Mouse (Mus musculus) erythroblast, embryonic 14.5 days (primary cell): ENCODE data around the gene Gucd1. TPM values are rescaled to one million over a fixed set of nuclear protein-coding genes. Genes with fewer than 3 reads are reported as not detected.
"Not testable (repeated sequence)": the region's sequence is repeated elsewhere in the genome, so short reads cannot be mapped to it uniquely, and the experiment has no call there.

Experiments
- H3K27me3 ChIP-seq: 2 replicates; pipeline ENCODE4 v1.6.1; 2012; ENCODE audit warnings: inconsistent platforms; ENCODE audit not compliant: control insufficient read depth
- H3K36me3 ChIP-seq: 2 replicates; pipeline ENCODE4 v1.6.1; 2012; ENCODE audit warnings: mild to moderate bottlenecking, inconsistent platforms; ENCODE audit not compliant: control insufficient read depth
- H3K4me1 ChIP-seq: 2 replicates; pipeline ENCODE4 v1.6.1; 2012; ENCODE audit warnings: inconsistent platforms; ENCODE audit not compliant: control insufficient read depth
- H3K4me3 ChIP-seq: replicated peaks from 2 replicates; pipeline ENCODE3; 2012; ENCODE audit warnings: moderate library complexity, mild to moderate bottlenecking, inconsistent platforms
- H3K9me3 ChIP-seq: 2 replicates; pipeline ENCODE4 v1.6.1; 2012; ENCODE audit warnings: low read length, inconsistent platforms, mixed read lengths; ENCODE audit not compliant: control insufficient read depth
- GATA1 ChIP-seq: IDR thresholded peaks from 2 replicates; pipeline ENCODE4 v1.6.1; 2012; ENCODE audit warnings: low read length, inconsistent platforms, mixed read lengths
- TAL1 ChIP-seq: IDR thresholded peaks from 3 replicates; pipeline ENCODE4 v1.6.1; 2012; ENCODE audit warnings: low read length, inconsistent platforms, mixed read lengths
- polyA plus RNA-seq: library from polyadenylated mRNA; stranded (reverse); fragments of >175 nt; gene quantifications from 2 replicates; pipeline ENCODE4 v1.2.3, GENCODE M21; 2012

Gucd1 gene
- polyA plus RNA-seq, 1 experiment, result 14.0 TPM

GRCm38 (mm10) chr10:75465781-75466550 is 51.8 kb downstream of the Gucd1 start:
- no peak for TF ChIP-seq GATA1
- no peak for TF ChIP-seq TAL1
- no peaks in the 10 kb centered on the region for H3K4me1 ChIP-seq
- H3K9me3 ChIP-seq, result no peaks in the 10 kb centered on the region
- no peak overlapping the region for H3K4me3 ChIP-seq
- no peaks in the 10 kb centered on the region for H3K36me3 ChIP-seq
- no peaks in the 10 kb centered on the region for H3K27me3 ChIP-seq

- no peaks in the 10 kb centered on the region for H3K9me3 ChIP-seq
- H3K27me3 ChIP-seq, result no peaks in the 10 kb centered on the region
- no peak overlapping the region for H3K4me3 ChIP-seq
- no peak for TF ChIP-seq GATA1
- no peak for TF ChIP-seq TAL1
- H3K36me3 ChIP-seq, result no peaks in the 10 kb centered on the region
- H3K4me1 ChIP-seq, result no peaks in the 10 kb centered on the region
These were observed 55.0 kb downstream of the Gucd1 start for GRCm38 (mm10) chr10:75462728-75463127.

GRCm38 (mm10) chr10:75458329-75458728 is 59.4 kb downstream of the Gucd1 start:
- TF ChIP-seq TAL1 (no peak), GATA1 (no peak)
- no peaks in the 10 kb centered on the region for H3K9me3 ChIP-seq
- no peak overlapping the region for H3K4me3 ChIP-seq
- H3K4me1 ChIP-seq, result no peaks in the 10 kb centered on the region
- no peaks in the 10 kb centered on the region for H3K27me3 ChIP-seq
- H3K36me3 ChIP-seq, result no peaks in the 10 kb centered on the region

GRCm38 (mm10) chr10:75457852-75458251 is 59.9 kb downstream of the Gucd1 start:
- H3K4me3 ChIP-seq, result no peak overlapping the region
- no peaks in the 10 kb centered on the region for H3K4me1 ChIP-seq
- TF ChIP-seq GATA1, result no peak
- TF ChIP-seq TAL1, result no peak
- no peaks in the 10 kb centered on the region for H3K27me3 ChIP-seq
- no peaks in the 10 kb centered on the region for H3K9me3 ChIP-seq
- H3K36me3 ChIP-seq, result no peaks in the 10 kb centered on the region

GRCm38 (mm10) chr10:75456061-75456831 is 61.5 kb downstream of the Gucd1 start:
- H3K4me1 ChIP-seq, H3K9me3 ChIP-seq: not testable (repeated sequence)

GRCm38 (mm10) chr10:75451036-75451786 is 66.6 kb downstream of the Gucd1 start:
- no peaks in the 10 kb centered on the region for H3K9me3 ChIP-seq
- H3K36me3 ChIP-seq, result no peaks in the 10 kb centered on the region
- no peaks in the 10 kb centered on the region for H3K4me1 ChIP-seq
- no peak overlapping the region for H3K4me3 ChIP-seq
- TF ChIP-seq TAL1, result no peak
- no peak for TF ChIP-seq GATA1
- peaks cover 6% of the 10 kb centered on the region for H3K27me3 ChIP-seq

More at GRCm38 (mm10) chr10:75456061-75456831, 61.5 kb downstream of the Gucd1 start:
- H3K36me3 ChIP-seq, H3K27me3 ChIP-seq, H3K4me3 ChIP-seq: not testable (repeated sequence)

GRCm38 (mm10) chr10:75450331-75450730 is 67.4 kb downstream of the Gucd1 start:
- H3K36me3 ChIP-seq, result no peaks in the 10 kb centered on the region
- no peaks in the 10 kb centered on the region for H3K9me3 ChIP-seq
- no peaks in the 10 kb centered on the region for H3K4me1 ChIP-seq
- no peak overlapping the region for H3K4me3 ChIP-seq
- no peak for TF ChIP-seq TAL1
- TF ChIP-seq GATA1, result no peak
- H3K27me3 ChIP-seq, result peaks cover 6% of the 10 kb centered on the region

GRCm38 (mm10) chr10:75448806-75449420 is 68.9 kb downstream of the Gucd1 start:
- H3K27me3 ChIP-seq, result peaks cover 6% of the 10 kb centered on the region
- TF ChIP-seq GATA1 (no peak), TAL1 (no peak)
- no peaks in the 10 kb centered on the region for H3K9me3 ChIP-seq
- no peaks in the 10 kb centered on the region for H3K4me1 ChIP-seq
- no peak overlapping the region for H3K4me3 ChIP-seq
- H3K36me3 ChIP-seq, result no peaks in the 10 kb centered on the region

GRCm38 (mm10) chr10:75447489-75447888 is 70.3 kb downstream of the Gucd1 start:
- TF ChIP-seq TAL1 (no peak), GATA1 (no peak)
- peaks cover 6% of the 10 kb centered on the region for H3K27me3 ChIP-seq
- H3K4me1 ChIP-seq, result no peaks in the 10 kb centered on the region
- no peaks in the 10 kb centered on the region for H3K9me3 ChIP-seq
- no peaks in the 10 kb centered on the region for H3K36me3 ChIP-seq
- H3K4me3 ChIP-seq, result no peak overlapping the region
